Mouse (Mus musculus): ENCODE results near the gene Dlg4. TPM values are rescaled to one million over a fixed set of nuclear protein-coding genes. Genes with fewer than 3 reads are reported as not detected.
"Not testable (repeated sequence)": the region's sequence is repeated elsewhere in the genome, so short reads cannot be mapped to it uniquely, and the experiment has no call there.

The Dlg4 gene
- total and polyA plus RNA-seq, 2 experiments = 0.37 to 1.3 TPM

- WGBS = 94% methylated on average over 9 of the region's 9 CpGs
- Histone ChIP-seq H3K27me3 (ENCODE audit: control insufficient read depth, insufficient read depth, low read length) (no peaks in the 10 kb centered on the region), H3K4me1 (ENCODE audit: control insufficient read depth, insufficient read depth, low read length) (peaks cover 8% of the 10 kb centered on the region), H3K27ac (replicated peaks; ENCODE audit: insufficient read depth, low read depth, low read length) (no peak overlapping the region), H3K36me3 (ENCODE audit: control insufficient read depth, insufficient read depth, low read length) (peaks cover 44% of the 10 kb centered on the region), H3K79me2 (ENCODE audit: control insufficient read depth, insufficient read depth, low read length) (peaks cover 16% of the 10 kb centered on the region; the same call in 1 of the 2 replicates), H3K4me3 (ENCODE audit: insufficient read depth, low read depth, low read length) (no peak overlapping the region), H3K9ac (ENCODE audit: low read depth, low read length) (no peak overlapping the region)
- no peak for DNase-seq (ENCODE audit: extremely low read depth, low read depth, low spot score)
- TF ChIP-seq CTCF (IDR thresholded peaks at IDR 0.05; ENCODE audit: low read depth, low read length) = no peak
- TF ChIP-seq POLR2A (IDR thresholded peaks at IDR 0.05; ENCODE audit: extremely low read depth, insufficient read depth, low read length) = no peak
These were observed 3.8 kb upstream of the Dlg4 start for GRCm38 (mm10) chr11:70012931-70013330.

GRCm38 (mm10) chr11:70013408-70013807 is 3.3 kb upstream of the Dlg4 start:
- DNase-seq (ENCODE audit: extremely low read depth, low read depth, low spot score) = no peak
- Histone ChIP-seq H3K79me2 (ENCODE audit: control insufficient read depth, insufficient read depth, low read length) (peaks cover 16% of the 10 kb centered on the region; the same call in 1 of the 2 replicates), H3K27me3 (ENCODE audit: control insufficient read depth, insufficient read depth, low read length) (no peaks in the 10 kb centered on the region), H3K9ac (ENCODE audit: low read depth, low read length) (no peak overlapping the region), H3K4me1 (ENCODE audit: control insufficient read depth, insufficient read depth, low read length) (peaks cover 8% of the 10 kb centered on the region), H3K36me3 (ENCODE audit: control insufficient read depth, insufficient read depth, low read length) (peaks cover 40% of the 10 kb centered on the region), H3K27ac (replicated peaks; ENCODE audit: insufficient read depth, low read depth, low read length) (no peak overlapping the region), H3K4me3 (ENCODE audit: insufficient read depth, low read depth, low read length) (no peak overlapping the region)
- TF ChIP-seq POLR2A (IDR thresholded peaks at IDR 0.05; ENCODE audit: extremely low read depth, insufficient read depth, low read length) (no peak), CTCF (IDR thresholded peaks at IDR 0.05; ENCODE audit: low read depth, low read length) (no peak)
- 70% methylated on average over 3 of the region's 3 CpGs for WGBS

GRCm38 (mm10) chr11:70014051-70014450 is 2.7 kb upstream of the Dlg4 start:
- TF ChIP-seq POLR2A (IDR thresholded peaks at IDR 0.05; ENCODE audit: extremely low read depth, insufficient read depth, low read length) (no peak), CTCF (IDR thresholded peaks at IDR 0.05; ENCODE audit: low read depth, low read length) (no peak)
- no peaks in the 10 kb centered on the region for H3K27me3 ChIP-seq (ENCODE audit: control insufficient read depth, insufficient read depth, low read length)
- no peak overlapping the region for H3K4me3 ChIP-seq (ENCODE audit: insufficient read depth, low read depth, low read length)
- peak overlapping the region; percentile 89; the same call in 1 of the 2 replicates for H3K27ac ChIP-seq (replicated peaks; ENCODE audit: insufficient read depth, low read depth, low read length)
- H3K9ac ChIP-seq (ENCODE audit: low read depth, low read length) = peak overlapping the region; percentile 80; the same call in 1 of the 2 replicates
- peaks cover 16% of the 10 kb centered on the region; the same call in 1 of the 2 replicates for H3K79me2 ChIP-seq (ENCODE audit: control insufficient read depth, insufficient read depth, low read length)
- DNase-seq (ENCODE audit: extremely low read depth, low read depth, low spot score) = no peak
- 56% methylated on average over 5 of the region's 5 CpGs for WGBS
- peaks cover 8% of the 10 kb centered on the region for H3K4me1 ChIP-seq (ENCODE audit: control insufficient read depth, insufficient read depth, low read length)
- H3K36me3 ChIP-seq (ENCODE audit: control insufficient read depth, insufficient read depth, low read length) = peaks cover 39% of the 10 kb centered on the region

- Histone ChIP-seq H3K27me3 (ENCODE audit: control insufficient read depth, insufficient read depth, low read length) (no peaks in the 10 kb centered on the region), H3K36me3 (ENCODE audit: control insufficient read depth, insufficient read depth, low read length) (peaks cover 36% of the 10 kb centered on the region), H3K4me1 (ENCODE audit: control insufficient read depth, insufficient read depth, low read length) (peaks cover 8% of the 10 kb centered on the region), H3K4me3 (ENCODE audit: insufficient read depth, low read depth, low read length) (peak within 1 kb of the TSS; percentile 79), H3K27ac (replicated peaks; ENCODE audit: insufficient read depth, low read depth, low read length) (peak within 1 kb of the TSS; percentile 89), H3K9ac (ENCODE audit: low read depth, low read length) (peak within 1 kb of the TSS; percentile 80), H3K79me2 (ENCODE audit: control insufficient read depth, insufficient read depth, low read length) (peaks cover 16% of the 10 kb centered on the region; the same call in 1 of the 2 replicates)
- peak; percentile 45 for TF ChIP-seq CTCF (IDR thresholded peaks at IDR 0.05; ENCODE audit: low read depth, low read length)
- peak; percentile 83 for TF ChIP-seq POLR2A (IDR thresholded peaks at IDR 0.05; ENCODE audit: extremely low read depth, insufficient read depth, low read length)
- under 1% methylated on average over 35 of the region's 35 CpGs for WGBS
- DNase-seq (ENCODE audit: extremely low read depth, low read depth, low spot score) = peak; percentile 85
These were observed 1.7 kb upstream of the Dlg4 start, which contains the start of gene Acadvl for GRCm38 (mm10) chr11:70014880-70015558. Gene Acadvl, minus strand, starts transcription at chr11:70015411.

- no peak for DNase-seq (ENCODE audit: extremely low read depth, low read depth, low spot score)
- Histone ChIP-seq H3K27ac (replicated peaks; ENCODE audit: insufficient read depth, low read depth, low read length) (no peak overlapping the region), H3K9ac (ENCODE audit: low read depth, low read length) (no peak overlapping the region), H3K79me2 (ENCODE audit: control insufficient read depth, insufficient read depth, low read length) (peaks cover 16% of the 10 kb centered on the region; the same call in 1 of the 2 replicates), H3K27me3 (ENCODE audit: control insufficient read depth, insufficient read depth, low read length) (no peaks in the 10 kb centered on the region), H3K36me3 (ENCODE audit: control insufficient read depth, insufficient read depth, low read length) (peaks cover 34% of the 10 kb centered on the region), H3K4me1 (ENCODE audit: control insufficient read depth, insufficient read depth, low read length) (peaks cover 8% of the 10 kb centered on the region), H3K4me3 (ENCODE audit: insufficient read depth, low read depth, low read length) (no peak overlapping the region)
- TF ChIP-seq POLR2A (IDR thresholded peaks at IDR 0.05; ENCODE audit: extremely low read depth, insufficient read depth, low read length) = no peak
- no peak for TF ChIP-seq CTCF (IDR thresholded peaks at IDR 0.05; ENCODE audit: low read depth, low read length)
- WGBS = 62% methylated on average over 6 of the region's 6 CpGs
These were observed 1.1 kb upstream of the Dlg4 start for GRCm38 (mm10) chr11:70015677-70016076.

GRCm38 (mm10) chr11:70016177-70016576 is 565 bp upstream of the Dlg4 start:
- not testable (repeated sequence) for H3K4me1 ChIP-seq (ENCODE audit: control insufficient read depth, insufficient read depth, low read length); DNase-seq (ENCODE audit: extremely low read depth, low read depth, low spot score); H3K27me3 ChIP-seq (ENCODE audit: control insufficient read depth, insufficient read depth, low read length); H3K27ac ChIP-seq (replicated peaks; ENCODE audit: insufficient read depth, low read depth, low read length); H3K4me3 ChIP-seq (ENCODE audit: insufficient read depth, low read depth, low read length); H3K9ac ChIP-seq (ENCODE audit: low read depth, low read length)
- 85% methylated on average over 2 of the region's 2 CpGs for WGBS
- H3K79me2 ChIP-seq (ENCODE audit: control insufficient read depth, insufficient read depth, low read length) = peaks cover 16% of the 10 kb centered on the region; the same call in 1 of the 2 replicates
- H3K36me3 ChIP-seq (ENCODE audit: control insufficient read depth, insufficient read depth, low read length) = peaks cover 29% of the 10 kb centered on the region

Measured in liver, adult 2 months (tissue).